Mouse (Mus musculus) hindbrain, embryonic 11.5 days (tissue): Measurements from ENCODE around the gene Gm10142. TPM values are rescaled to one million over a fixed set of nuclear protein-coding genes. Genes with fewer than 3 reads are reported as not detected.
"Not testable (repeated sequence)": the region's sequence is repeated elsewhere in the genome, so short reads cannot be mapped to it uniquely, and the experiment has no call there.

Experiments
- ATAC-seq: fragments of 200-750 bp; cut with Nextera tagmentation; 2 replicates; pipeline ENCODE4 v1.8.0; 2017; ENCODE audit warnings: mild to moderate bottlenecking, moderate TSS enrichment, moderate library complexity; ENCODE audit not compliant: low FRiP score
- DNase-seq: peaks from one replicate; pipeline ENCODE4 v3.0.0-alpha.2; 2015; ENCODE audit warnings: low spot score
- H3K27ac ChIP-seq: fragments of 300-500 bp; sonication (generic); 2 replicates; pipeline ENCODE4 v1.5.1; 2014; ENCODE audit warnings: mild to moderate bottlenecking, low read depth, low read length
- H3K27me3 ChIP-seq: fragments of 300-500 bp; sonication (generic); 2 replicates; pipeline ENCODE4 v1.6.1; 2014; ENCODE audit warnings: mild to moderate bottlenecking, low read length, moderate library complexity, mixed read lengths; ENCODE audit not compliant: control insufficient read depth, insufficient read depth
- H3K36me3 ChIP-seq: fragments of 300-500 bp; sonication (generic); 2 replicates; pipeline ENCODE4 v1.6.1; 2014; ENCODE audit warnings: mild to moderate bottlenecking, low read length, moderate library complexity, mixed read lengths; ENCODE audit not compliant: control insufficient read depth, insufficient read depth
- H3K4me1 ChIP-seq: fragments of 300-500 bp; sonication (generic); replicated peaks from 2 replicates; pipeline ENCODE4 v1.6.1; 2014; ENCODE audit warnings: low read length, mixed read lengths; ENCODE audit not compliant: control insufficient read depth, insufficient read depth
- H3K4me2 ChIP-seq: fragments of 300-500 bp; sonication (generic); replicated peaks from 2 replicates; pipeline ENCODE4 v1.6.1; 2014; ENCODE audit warnings: mild to moderate bottlenecking, low read depth, low read length
- H3K4me3 ChIP-seq: fragments of 300-500 bp; sonication (generic); 2 replicates; pipeline ENCODE4 v1.5.1; 2014; ENCODE audit warnings: low read depth, low read length
- H3K9ac ChIP-seq: fragments of 300-500 bp; sonication (generic); 2 replicates; pipeline ENCODE4 v1.6.1; 2014; ENCODE audit warnings: low read depth, low read length
- H3K9me3 ChIP-seq: fragments of 300-500 bp; sonication (generic); 2 replicates; pipeline ENCODE4 v1.6.1; 2016; ENCODE audit warnings: low read length; ENCODE audit not compliant: control insufficient read depth
- WGBS: fragments of 180-500 bp; shearing (Covaris S2); extraction: QIAGEN DNeasy Blood & Tissue Kit; methylation state at CpG from one replicate; pipeline ENCODE4 v1.1.7; 2014; 5-methylcytosine and 5-hydroxymethylcytosine counted together
- polyA plus RNA-seq: library from polyadenylated mRNA; unstranded; fragments of >200 nt; fragmentation: Nextera tagmentation; extraction: Ambion mirVana; gene quantifications from 2 replicates; pipeline ENCODE4 v1.2.1, GENCODE M21; 2014

The Gm10142 gene
- polyA plus RNA-seq, 1 experiment from 2014 or later = not detected

DNA sequence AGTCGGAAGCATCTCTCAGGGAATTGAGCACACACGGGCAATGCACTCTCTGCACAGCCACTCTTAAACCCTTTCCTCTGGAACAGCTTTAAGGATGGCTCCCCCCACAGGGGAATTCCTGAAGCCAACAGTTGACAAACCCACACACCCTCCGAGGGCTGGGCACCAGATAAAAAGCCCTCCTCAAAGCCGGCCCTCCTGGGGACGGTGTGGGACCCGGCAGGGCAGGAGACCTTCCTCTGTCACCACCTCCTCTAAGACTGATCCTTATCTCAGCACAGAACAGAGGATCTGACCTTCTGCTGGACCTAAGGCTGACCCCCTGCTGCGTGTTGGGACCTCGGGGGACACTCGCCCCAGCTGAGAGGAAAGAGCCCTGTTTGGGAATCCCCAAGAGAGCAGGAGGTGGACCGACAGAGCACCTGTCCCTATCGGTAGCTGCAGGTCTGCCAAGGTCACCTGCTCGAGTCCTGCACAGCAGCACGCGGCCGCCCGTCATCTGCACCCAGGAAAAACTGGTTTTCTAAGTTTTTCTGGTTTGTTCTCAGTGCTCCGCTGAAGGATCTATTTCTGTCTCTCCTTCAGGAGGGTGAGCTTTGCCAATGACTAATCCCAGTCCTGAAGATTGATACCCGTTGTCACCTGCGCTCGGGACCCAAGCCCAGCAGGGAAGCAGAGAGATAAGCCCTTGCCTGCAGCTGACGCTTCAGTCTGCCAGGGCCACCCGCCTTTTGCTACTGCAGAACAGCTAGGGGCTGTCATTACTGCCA is 29.5 kb upstream of the Gm10142 start, which contains the start of gene Tspear:
Tspear (plus strand) TSS at position 675 of the 770 bp plus-strand sequence.
- Histone ChIP-seq H3K4me1 (no peaks in the 10 kb centered on the region), H3K27ac (no peak within 1 kb of the TSS), H3K4me2 (no peak within 1 kb of the TSS), H3K4me3 (no peak within 1 kb of the TSS), H3K27me3 (peaks cover 17% of the 10 kb centered on the region), H3K9ac (no peak within 1 kb of the TSS), H3K36me3 (no peaks in the 10 kb centered on the region), H3K9me3 (no peaks in the 10 kb centered on the region)
- DNase-seq = peak; percentile 5
- WGBS = 5% methylated on average over 22 of the region's 22 CpGs
- no peak for ATAC-seq

- Histone ChIP-seq H3K4me2 (no peak overlapping the region), H3K4me1 (no peaks in the 10 kb centered on the region), H3K9ac (no peak overlapping the region), H3K4me3 (no peak overlapping the region), H3K9me3 (no peaks in the 10 kb centered on the region), H3K27ac (no peak overlapping the region), H3K36me3 (no peaks in the 10 kb centered on the region), H3K27me3 (peaks cover 17% of the 10 kb centered on the region)
- ATAC-seq (no peak), DNase-seq (no peak)
- 22% methylated on average over 10 of the region's 10 CpGs for WGBS
Measured at GRCm38 (mm10) chr10:77687021-77687420, 28.6 kb upstream of the Gm10142 start.

DNA sequence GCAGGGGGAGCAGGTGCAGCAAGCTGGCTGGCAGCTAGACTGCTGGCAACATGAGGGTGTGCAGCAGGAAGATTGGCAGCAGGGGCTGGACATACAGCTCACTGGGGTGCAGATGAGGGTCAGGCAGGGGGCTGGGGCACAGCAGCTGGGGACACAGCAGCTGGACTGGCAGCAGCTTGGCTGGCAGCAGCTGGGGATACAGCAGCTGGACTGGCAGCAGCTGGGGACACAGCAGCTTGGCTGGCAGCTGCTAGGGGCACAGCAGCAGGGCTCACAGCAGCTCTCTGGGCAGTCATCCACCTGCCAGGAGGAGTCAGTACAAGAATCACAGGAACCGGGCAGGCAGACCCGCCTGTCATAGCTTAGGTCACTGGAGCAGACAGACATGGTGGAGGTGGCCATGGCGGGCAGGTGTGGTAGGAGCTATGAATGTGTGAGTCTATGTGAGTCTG is 25.2 kb upstream of the Gm10142 start, which contains the start of gene Gm19402:
Gm19402 (minus strand) TSS at position 402 of the 452 bp plus-strand sequence.
- not testable (repeated sequence) for H3K27ac ChIP-seq, H3K9me3 ChIP-seq, ATAC-seq, H3K4me1 ChIP-seq, H3K4me3 ChIP-seq, H3K9ac ChIP-seq, H3K36me3 ChIP-seq, H3K4me2 ChIP-seq
- DNase-seq = peak; percentile 10
- 72% methylated on average over 3 of the region's 3 CpGs for WGBS
- H3K27me3 ChIP-seq = peaks cover 16% of the 10 kb centered on the region

GRCm38 (mm10) chr10:77697133-77697532 is 18.5 kb upstream of the Gm10142 start, which contains the start of gene Gm9508:
Gm9508 (minus strand) TSS chr10:77697233.
- Histone ChIP-seq H3K4me2 (no peak within 1 kb of the TSS), H3K27me3 (no peaks in the 10 kb centered on the region; the same call in 1 of the 2 replicates), H3K9me3 (no peaks in the 10 kb centered on the region), H3K4me1 (no peaks in the 10 kb centered on the region), H3K36me3 (no peaks in the 10 kb centered on the region), H3K9ac (no peak within 1 kb of the TSS), H3K27ac (no peak within 1 kb of the TSS), H3K4me3 (no peak within 1 kb of the TSS)
- WGBS = 42% methylated on average over 4 of the region's 4 CpGs
- no peak for ATAC-seq
- DNase-seq = no peak

DNA sequence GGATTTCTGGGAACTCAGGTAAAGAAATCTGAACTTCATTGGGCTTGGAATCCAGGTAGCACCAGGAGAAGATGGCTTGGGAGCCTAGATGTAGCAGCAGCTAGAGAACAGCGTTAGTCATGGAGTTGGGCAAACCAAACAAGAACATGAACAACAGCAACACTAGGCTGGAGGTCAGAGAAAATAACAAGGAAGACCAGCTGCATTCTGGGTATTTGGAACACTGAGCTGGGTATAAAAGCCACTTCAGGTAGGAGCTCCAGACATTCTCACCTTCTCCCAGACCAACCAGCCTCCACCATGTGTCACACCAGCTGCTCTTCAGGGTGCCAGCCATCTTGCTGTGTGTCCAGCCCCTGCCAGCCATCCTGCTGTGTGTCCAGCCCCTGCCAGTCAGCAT is 9.3 kb upstream of the Gm10142 start, which contains the start of gene Gm10272:
Gm10272 (plus strand) TSS at position 301 of the 400 bp plus-strand sequence.
- ATAC-seq = no peak
- H3K4me2 ChIP-seq = no peak within 1 kb of the TSS
- no peaks in the 10 kb centered on the region for H3K36me3 ChIP-seq
- H3K4me3 ChIP-seq = no peak within 1 kb of the TSS
- H3K4me1 ChIP-seq = no peaks in the 10 kb centered on the region
- WGBS = 100% methylated on average over 1 of the region's 1 CpGs
- DNase-seq = no peak
- H3K9ac ChIP-seq = no peak within 1 kb of the TSS
- no peaks in the 10 kb centered on the region for H3K27me3 ChIP-seq
- no peaks in the 10 kb centered on the region; the same call in 1 of the 2 replicates for H3K9me3 ChIP-seq
- H3K27ac ChIP-seq = no peak within 1 kb of the TSS

GRCm38 (mm10) chr10:77709831-77710230 is 5.8 kb upstream of the Gm10142 start:
- Histone ChIP-seq H3K9me3 (no peaks in the 10 kb centered on the region), H3K27ac (no peak overlapping the region), H3K4me2 (no peak overlapping the region), H3K36me3 (no peaks in the 10 kb centered on the region), H3K27me3 (no peaks in the 10 kb centered on the region), H3K4me3 (no peak overlapping the region), H3K9ac (no peak overlapping the region), H3K4me1 (no peaks in the 10 kb centered on the region)
- no peak for DNase-seq
- WGBS = 83% methylated on average over 3 of the region's 3 CpGs
- ATAC-seq = no peak

- DNase-seq, H3K4me3 ChIP-seq, H3K27ac ChIP-seq, H3K36me3 ChIP-seq, H3K4me2 ChIP-seq, H3K9ac ChIP-seq, ATAC-seq, H3K9me3 ChIP-seq, H3K4me1 ChIP-seq, H3K27me3 ChIP-seq: not testable (repeated sequence)
Measured at GRCm38 (mm10) chr10:77711157-77711556, 4.5 kb upstream of the Gm10142 start, which contains the start of gene Gm10024. Gm10024 (plus strand) TSS chr10:77711457.

- WGBS = 69% methylated on average over 4 of the region's 4 CpGs
- Histone ChIP-seq H3K4me3 (no peak overlapping the region), H3K4me1 (no peaks in the 10 kb centered on the region), H3K27ac (no peak overlapping the region), H3K9me3 (no peaks in the 10 kb centered on the region), H3K27me3 (no peaks in the 10 kb centered on the region), H3K4me2 (no peak overlapping the region), H3K36me3 (no peaks in the 10 kb centered on the region), H3K9ac (no peak overlapping the region)
- DNase-seq (no peak), ATAC-seq (no peak)
Measured at GRCm38 (mm10) chr10:77713734-77714133, 1.9 kb upstream of the Gm10142 start.

GRCm38 (mm10) chr10:77720299-77720698 is 4.7 kb downstream of the Gm10142 start, which contains the start of gene Krtap12-1:
Krtap12-1 (plus strand) TSS chr10:77720599.
- WGBS = 88% methylated on average over 1 of the region's 1 CpGs
- not testable (repeated sequence) for H3K4me3 ChIP-seq, H3K9ac ChIP-seq, DNase-seq, H3K36me3 ChIP-seq, H3K9me3 ChIP-seq, H3K4me2 ChIP-seq, H3K27me3 ChIP-seq, H3K4me1 ChIP-seq, ATAC-seq, H3K27ac ChIP-seq
